Mouse (Mus musculus) MEL (cell line): ENCODE measurements around the gene Krtap5-2. TPM values are rescaled to one million over a fixed set of nuclear protein-coding genes. Genes with fewer than 3 reads are reported as not detected.

Experiments used
- DNase-seq: peaks from one replicate; pipeline ENCODE4 v3.0.0; 2011; ENCODE audit warnings: low read depth, low spot score
- H3K27ac ChIP-seq: 2 replicates; pipeline ENCODE4 v1.5.1; 2012; ENCODE audit warnings: low read depth, mild to moderate bottlenecking, control low read depth, low read length, moderate library complexity; ENCODE audit not compliant: control insufficient read depth
- H3K27me3 ChIP-seq, 2 experiments: fragments of 150-350 bp in 1 of 2; sonication (generic) in 1 of 2; 2 replicates each; pipeline ENCODE4 v1.6.1; 2012; ENCODE audit warnings: low read length in 2 of 2, mild to moderate bottlenecking in 2 of 2, improper control_type of control experiment in 1 of 2, moderate library complexity in 1 of 2; ENCODE audit not compliant: insufficient read depth in 2 of 2, control insufficient read depth in 1 of 2
- H3K36me3 ChIP-seq, 2 experiments: 2 replicates each; pipeline ENCODE4 v1.6.1; 2012 to 2014; ENCODE audit warnings: low read length in 2 of 2, improper control_type of control experiment in 1 of 2, inconsistent platforms in 1 of 2, mild to moderate bottlenecking in 1 of 2; ENCODE audit not compliant: insufficient read depth in 2 of 2, control insufficient read depth in 1 of 2
- H3K4me1 ChIP-seq, 2 experiments: fragments of 150-350 bp in 1 of 2; sonication (generic) in 1 of 2; 2 replicates each; pipeline ENCODE4 v1.6.1; 2012; ENCODE audit warnings: low read length in 2 of 2, improper control_type of control experiment in 1 of 2, mild to moderate bottlenecking in 1 of 2; ENCODE audit not compliant: insufficient read depth in 2 of 2, control insufficient read depth in 1 of 2
- H3K4me3 ChIP-seq, 2 experiments: fragments of 150-350 bp in 1 of 2; sonication (generic) in 1 of 2; 2 replicates each; pipeline ENCODE4 v1.5.1; 2012; ENCODE audit warnings: low read depth in 2 of 2, low read length in 2 of 2, mild to moderate bottlenecking in 2 of 2, moderate library complexity in 2 of 2, control low read depth in 1 of 2, improper control_type of control experiment in 1 of 2; ENCODE audit not compliant: control insufficient read depth in 1 of 2, insufficient read depth in 1 of 2
- H3K79me2 ChIP-seq: 2 replicates; pipeline ENCODE4 v1.6.1; 2012; ENCODE audit warnings: mild to moderate bottlenecking, low read length, moderate library complexity; ENCODE audit not compliant: control insufficient read depth, poor library complexity, insufficient read depth
- H3K9ac ChIP-seq: 2 replicates; pipeline ENCODE4 v1.6.1; 2012; ENCODE audit warnings: low read depth, mild to moderate bottlenecking, control low read depth, low read length, moderate library complexity; ENCODE audit not compliant: control insufficient read depth, poor library complexity, severe bottlenecking
- H3K9me3 ChIP-seq: fragments of 150-350 bp; sonication (generic); replicated peaks from 2 replicates; pipeline ENCODE4 v1.6.1; 2012; ENCODE audit warnings: mild to moderate bottlenecking, low read length, improper control_type of control experiment, moderate library complexity; ENCODE audit not compliant: insufficient read depth
- CHD1 ChIP-seq: IDR thresholded peaks from 2 replicates; pipeline ENCODE4 v1.6.1; 2012; ENCODE audit warnings: low read depth, mild to moderate bottlenecking, inconsistent platforms, low read length, improper control_type of control experiment
- CTCF ChIP-seq, 3 experiments: IDR thresholded peaks in 2 of 3; conservative IDR thresholded peaks in 1 of 3; 2 replicates each; pipeline ENCODE4 v1.5.1; 2011 to 2012; ENCODE audit warnings: low read length in 3 of 3, low read depth in 2 of 3, mild to moderate bottlenecking in 2 of 3, improper control_type of control experiment in 1 of 3, inconsistent platforms in 1 of 3, mixed read lengths in 1 of 3, moderate library complexity in 1 of 3; ENCODE audit not compliant: control insufficient read depth in 1 of 3, insufficient read depth in 1 of 3, poor library complexity in 1 of 3, severe bottlenecking in 1 of 3
- ELF1 ChIP-seq: IDR thresholded peaks from 2 replicates; pipeline ENCODE4 v1.6.1; 2014; ENCODE audit warnings: low read depth, mild to moderate bottlenecking, inconsistent platforms, low read length, improper control_type of control experiment, moderate library complexity
- GABPA ChIP-seq: IDR thresholded peaks from 2 replicates; pipeline ENCODE4 v1.6.1; 2012; ENCODE audit warnings: low read depth, mild to moderate bottlenecking, inconsistent platforms, low read length, improper control_type of control experiment, moderate library complexity
- GATA1 ChIP-seq: IDR thresholded peaks from 2 replicates; pipeline ENCODE4 v1.6.1; 2011; ENCODE audit warnings: low read depth, low read length, improper control_type of control experiment
- JUND ChIP-seq: IDR thresholded peaks from 2 replicates; pipeline ENCODE4 v1.6.1; 2011; ENCODE audit warnings: low read depth, mild to moderate bottlenecking, improper control_type of control experiment, low read length
- KAT2A ChIP-seq: conservative IDR thresholded peaks from 2 replicates; pipeline ENCODE4 v1.6.1; 2012; ENCODE audit warnings: low read depth, low read length, improper control_type of control experiment, inconsistent platforms
- MAFK ChIP-seq: IDR thresholded peaks from 2 replicates; pipeline ENCODE4 v1.6.1; 2011; ENCODE audit warnings: low read depth, mild to moderate bottlenecking, low read length, improper control_type of control experiment, borderline replicate concordance
- MAX ChIP-seq: IDR thresholded peaks from 2 replicates; pipeline ENCODE4 v1.6.1; 2011; ENCODE audit warnings: low read length, improper control_type of control experiment
- MAZ ChIP-seq: IDR thresholded peaks from 2 replicates; pipeline ENCODE4 v1.6.1; 2012; ENCODE audit warnings: low read depth, mild to moderate bottlenecking, inconsistent platforms, low read length, improper control_type of control experiment
- MEF2A ChIP-seq: IDR thresholded peaks from 2 replicates; pipeline ENCODE4 v1.6.1; 2014; ENCODE audit warnings: low read depth, mild to moderate bottlenecking, inconsistent platforms, low read length, improper control_type of control experiment; ENCODE audit not compliant: poor library complexity, insufficient replicate concordance, severe bottlenecking; ENCODE audit errors: extremely low read depth
- RAD21 ChIP-seq: IDR thresholded peaks from 2 replicates; pipeline ENCODE4 v1.6.1; 2011; ENCODE audit warnings: mild to moderate bottlenecking, low read depth, low read length, improper control_type of control experiment
- RCOR1 ChIP-seq: IDR thresholded peaks from 2 replicates; pipeline ENCODE4 v1.6.1; 2012; ENCODE audit warnings: low read depth, mild to moderate bottlenecking, inconsistent platforms, low read length, improper control_type of control experiment
- SIN3A ChIP-seq: IDR thresholded peaks from 2 replicates; pipeline ENCODE4 v1.6.1; 2012; ENCODE audit warnings: low read length, improper control_type of control experiment, inconsistent platforms
- SMC3 ChIP-seq: IDR thresholded peaks from 2 replicates; pipeline ENCODE4 v1.6.1; 2011; ENCODE audit warnings: low read depth, low read length, improper control_type of control experiment
- TAL1 ChIP-seq: IDR thresholded peaks from 2 replicates; pipeline ENCODE4 v1.6.1; 2012; ENCODE audit warnings: mild to moderate bottlenecking, inconsistent platforms, low read length, moderate library complexity, mixed read lengths
- TBP ChIP-seq: IDR thresholded peaks from 2 replicates; pipeline ENCODE4 v1.8.0; 2011; ENCODE audit warnings: low read depth, low read length, improper control_type of control experiment
- UBTF ChIP-seq: IDR thresholded peaks from 2 replicates; pipeline ENCODE4 v1.6.1; 2012; ENCODE audit warnings: low read depth, mild to moderate bottlenecking, inconsistent platforms, low read length, improper control_type of control experiment, moderate library complexity, borderline replicate concordance; ENCODE audit not compliant: insufficient read depth
- USF2 ChIP-seq, 2 experiments: IDR thresholded peaks; 2 replicates each; pipeline ENCODE4 v1.6.1; 2011 to 2012; ENCODE audit warnings: improper control_type of control experiment in 2 of 2, low read length in 2 of 2, borderline replicate concordance in 1 of 2, inconsistent platforms in 1 of 2, low read depth in 1 of 2, mild to moderate bottlenecking in 1 of 2; ENCODE audit not compliant: insufficient read depth in 1 of 2
- ZKSCAN1 ChIP-seq: IDR thresholded peaks from 2 replicates; pipeline ENCODE4 v1.6.1; 2012; ENCODE audit warnings: low read depth, mild to moderate bottlenecking, inconsistent platforms, low read length, improper control_type of control experiment, moderate library complexity
- ZNF384 ChIP-seq: IDR thresholded peaks from 2 replicates; pipeline ENCODE4 v1.6.1; 2012; ENCODE audit warnings: low read depth, mild to moderate bottlenecking, inconsistent platforms, low read length, improper control_type of control experiment
- polyA plus RNA-seq, 2 experiments: library from polyadenylated mRNA; stranded (reverse) in 1 of 2; unstranded in 1 of 2; fragments of >175 nt in 1 of 2; fragments of >200 nt in 1 of 2; gene quantifications; 2 replicates each; pipeline versions ENCODE4 v1.2.1 to v1.2.4; 2012; ENCODE audit warnings: low replicate concordance in 2 of 2, low read depth in 1 of 2; ENCODE audit not compliant: insufficient read length in 2 of 2, insufficient read depth in 1 of 2, missing spikeins in 1 of 2
- total RNA-seq: library from RNA; depleted of rRNA; stranded (reverse); fragments of 300-350 nt; gene quantifications from 2 replicates; pipeline ENCODE4 v1.2.3, GENCODE M21; 2012

The Krtap5-2 gene
- total and polyA plus RNA-seq, 3 experiments, result not detected

DNA sequence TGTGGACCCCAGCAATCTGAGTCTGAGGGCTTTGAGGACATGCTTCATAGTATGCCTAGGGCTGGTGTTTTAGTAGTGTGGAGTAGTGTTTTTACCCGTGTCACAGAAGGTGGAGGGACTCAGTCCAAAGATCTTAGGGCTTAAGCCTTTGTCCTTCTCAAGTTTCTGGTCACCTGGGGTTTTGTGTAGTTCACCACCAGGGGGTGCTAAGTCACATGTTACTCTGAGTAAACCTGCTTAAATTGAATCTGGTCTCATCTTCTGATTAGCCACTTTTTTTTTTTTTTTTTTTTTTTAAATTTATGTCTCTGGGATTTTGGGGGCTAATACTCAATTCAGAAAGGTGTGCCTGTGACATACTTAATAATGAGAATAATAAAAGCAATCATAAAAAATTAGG lies 29.8 kb downstream of the Krtap5-2 start:
- DNase-seq, result peak; percentile 63
- Histone ChIP-seq H3K27me3 (no peaks in the 10 kb centered on the region; a peak in 1 of 4 replicates), H3K4me3 (no peak overlapping the region), H3K79me2 (no peaks in the 10 kb centered on the region), H3K9ac (no peak overlapping the region), H3K4me1 (no peaks in the 10 kb centered on the region), H3K9me3 (no peaks in the 10 kb centered on the region), H3K36me3 (no peaks in the 10 kb centered on the region), H3K27ac (no peak overlapping the region)
- peak; percentile 82 for TF ChIP-seq ZNF384
- peak; percentile 47 to 65 (median 53) for TF ChIP-seq CTCF (IDR thresholded peaks at IDR 0.05 in 2 of 3, conservative IDR thresholded peaks at IDR 0.05 in 1 of 3; ENCODE audit: control insufficient read depth in 1 of 3, insufficient read depth in 1 of 3, low read depth in 2 of 3, low read length in 3 of 3, poor library complexity in 1 of 3, severe bottlenecking in 1 of 3)
- TF ChIP-seq SMC3, result peak; percentile 63
- TF ChIP-seq MAX, result peak; percentile 31; the same call in 1 of the 2 replicates
- TF ChIP-seq JUND, result no peak
- TF ChIP-seq RAD21, result peak; percentile 37
- TF ChIP-seq KAT2A, result no peak

DNA sequence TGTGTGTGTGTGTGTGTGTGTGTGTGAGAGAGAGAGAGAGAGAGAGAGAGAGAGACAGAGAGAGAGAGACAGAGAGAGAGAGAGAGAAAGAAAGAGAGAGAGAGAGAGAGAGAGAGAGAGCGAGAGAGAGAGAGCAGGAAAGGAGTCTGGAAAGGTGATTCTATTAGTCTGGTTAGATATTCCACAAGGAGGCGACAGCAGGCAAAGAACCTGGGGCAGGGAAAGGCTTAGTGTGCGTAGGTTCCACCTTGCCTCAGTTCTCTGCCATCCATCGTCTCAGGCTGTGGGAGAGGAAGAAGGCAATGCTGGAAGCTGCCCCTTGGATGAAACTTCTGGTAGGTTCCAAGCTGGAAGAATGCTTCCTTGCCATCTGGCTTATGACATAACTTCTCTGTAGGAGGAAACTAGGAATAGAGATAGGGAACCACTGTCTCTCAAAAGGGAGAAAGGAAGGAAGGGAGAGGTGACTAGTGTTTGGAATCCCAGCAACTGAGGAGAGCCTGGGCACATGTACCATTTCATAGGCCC lies 30.3 kb downstream of the Krtap5-2 start:
- no peak for DNase-seq
- no peak for TF ChIP-seq ZNF384
- no peak for TF ChIP-seq GABPA
- TF ChIP-seq USF2 (IDR thresholded peaks at IDR 0.05; ENCODE audit: borderline replicate concordance in 1 of 2, insufficient read depth in 1 of 2, low read depth in 1 of 2, low read length in 2 of 2), result no peak
- TF ChIP-seq MAFK, result no peak
- no peak for TF ChIP-seq SIN3A
- no peak for TF ChIP-seq UBTF
- no peak for TF ChIP-seq TBP
- TF ChIP-seq CHD1, result no peak
- no peak for TF ChIP-seq ELF1
- no peak for TF ChIP-seq GATA1
- no peak for TF ChIP-seq RCOR1
- no peak for TF ChIP-seq ZKSCAN1
- TF ChIP-seq MEF2A, result no peak
- TF ChIP-seq MAZ, result no peak
- no peak for TF ChIP-seq KAT2A
- no peak for TF ChIP-seq TAL1
- Histone ChIP-seq H3K27ac (no peak overlapping the region), H3K79me2 (no peaks in the 10 kb centered on the region), H3K27me3 (no peaks in the 10 kb centered on the region; a peak in 1 of 4 replicates), H3K4me3 (no peak overlapping the region), H3K4me1 (no peaks in the 10 kb centered on the region), H3K9me3 (no peaks in the 10 kb centered on the region), H3K36me3 (no peaks in the 10 kb centered on the region), H3K9ac (no peak overlapping the region)
